8 mouse cellular contexts compared by ENCODE assay signal in genomic region chr5:118090837-118091236, GRCm38 (mm10).
DNase-seq lines count a peak whose midpoint lies in the region; ATAC-seq and TF ChIP-seq lines count a peak whose summit lies in the region.

No protein-coding gene starts in this region.

- H3K27me3 ChIP-seq in heart, postnatal 0 days (ENCODE audit: control insufficient read depth, insufficient read depth, low read length) = no peaks in the 10 kb centered on the region
- no peaks in the 10 kb centered on the region for H3K27me3 ChIP-seq in liver, embryonic 13.5 days
- H3K27me3 ChIP-seq in heart, embryonic 11.5 days (ENCODE audit: control insufficient read depth, insufficient read depth, low read length) = no peaks in the 10 kb centered on the region
- H3K27me3 ChIP-seq in heart, embryonic 10.5 days (ENCODE audit: insufficient read depth, poor library complexity, severe bottlenecking) = no peaks in the 10 kb centered on the region

- H3K27ac ChIP-seq in heart, postnatal 0 days (ENCODE audit: low read depth) = no peak overlapping the region
- no peak overlapping the region for H3K27ac ChIP-seq in liver, embryonic 13.5 days
- H3K27ac ChIP-seq in heart, embryonic 11.5 days (ENCODE audit: low read depth, low read length) = no peak overlapping the region
- no peak overlapping the region for H3K27ac ChIP-seq in heart, embryonic 10.5 days

- ATAC-seq in heart, postnatal 0 days (ENCODE audit: insufficient read depth, low read depth) = no peak
- ATAC-seq in liver, embryonic 13.5 days (ENCODE audit: low read depth) = no peak
- no peak for ATAC-seq in heart, embryonic 11.5 days (replicated peaks; ENCODE audit: insufficient number of reproducible peaks, low FRiP score, low TSS enrichment)

- H3K4me3 ChIP-seq in heart, postnatal 0 days (ENCODE audit: low read depth, low read length) = no peak overlapping the region
- H3K4me3 ChIP-seq in liver, embryonic 13.5 days (replicated peaks) = no peak overlapping the region
- no peak overlapping the region for H3K4me3 ChIP-seq in heart, embryonic 11.5 days (ENCODE audit: low read depth, low read length)
- no peak overlapping the region for H3K4me3 ChIP-seq in heart, embryonic 10.5 days

- no peak overlapping the region for H3K9ac ChIP-seq in heart, postnatal 0 days (replicated peaks; ENCODE audit: low read depth, low read length)
- no peak overlapping the region for H3K9ac ChIP-seq in liver, embryonic 13.5 days
- no peak overlapping the region for H3K9ac ChIP-seq in heart, embryonic 11.5 days (ENCODE audit: low read depth, low read length)

- peaks cover 16% of the 10 kb centered on the region; the same call in 1 of the 2 replicates for H3K4me1 ChIP-seq in heart, postnatal 0 days (ENCODE audit: control insufficient read depth, insufficient read depth)
- H3K4me1 ChIP-seq in liver, embryonic 13.5 days (replicated peaks) = no peaks in the 10 kb centered on the region
- peaks cover 18% of the 10 kb centered on the region for H3K4me1 ChIP-seq in heart, embryonic 11.5 days (ENCODE audit: control insufficient read depth, insufficient read depth, low read length)
- H3K4me1 ChIP-seq in heart, embryonic 10.5 days = peaks cover 40% of the 10 kb centered on the region

- H3K9me3 ChIP-seq in heart, postnatal 0 days (replicated peaks; ENCODE audit: control insufficient read depth, low read length) = no peaks in the 10 kb centered on the region
- no peaks in the 10 kb centered on the region for H3K9me3 ChIP-seq in liver, embryonic 13.5 days (replicated peaks)
- H3K9me3 ChIP-seq in heart, embryonic 11.5 days (replicated peaks; ENCODE audit: control insufficient read depth, low read length) = 0 out of 2 replicates have a peak, but pooled peaks cover 3% of the 10 kb centered on the region
- no peaks in the 10 kb centered on the region for H3K9me3 ChIP-seq in heart, embryonic 10.5 days

- peaks cover 58% of the 10 kb centered on the region for H3K36me3 ChIP-seq in heart, postnatal 0 days (replicated peaks; ENCODE audit: control insufficient read depth, insufficient read depth, low read length)
- H3K36me3 ChIP-seq in liver, embryonic 13.5 days = peaks cover 67% of the 10 kb centered on the region
- peaks cover 29% of the 10 kb centered on the region for H3K36me3 ChIP-seq in heart, embryonic 11.5 days (ENCODE audit: control insufficient read depth, insufficient read depth, low read length)
- H3K36me3 ChIP-seq in heart, embryonic 10.5 days = peaks cover 60% of the 10 kb centered on the region

- no peak overlapping the region for H3K4me2 ChIP-seq in heart, postnatal 0 days (ENCODE audit: low read depth, low read length)
- no peak overlapping the region for H3K4me2 ChIP-seq in liver, embryonic 13.5 days
- H3K4me2 ChIP-seq in heart, embryonic 11.5 days = no peak overlapping the region

- TF ChIP-seq EP300 in heart, postnatal 0 days (IDR thresholded peaks at IDR 0.05; ENCODE audit: low read depth) = no peak

- 96% methylated on average over 2 of the region's 2 CpGs for WGBS in heart, postnatal 0 days
- 69% methylated on average over 2 of the region's 2 CpGs for WGBS in liver, embryonic 13.5 days (ENCODE audit: insufficient replicate concordance)
- WGBS in heart, embryonic 11.5 days (ENCODE audit: insufficient replicate concordance) = 86% methylated on average over 2 of the region's 2 CpGs
- 96% methylated on average over 2 of the region's 2 CpGs for WGBS in heart, embryonic 10.5 days

- TF ChIP-seq CTCF in heart, postnatal 0 days (IDR thresholded peaks at IDR 0.05; ENCODE audit: low read depth) = peak; percentile 39

- DNase-seq in heart, postnatal 0 days (ENCODE audit: low spot score) = no peak
- no peak for DNase-seq in heart, adult 11 months
- DNase-seq in 416B (ENCODE audit: low read depth) (peak; percentile 36), R1 (ENCODE audit: low read depth, low spot score) (peak; percentile 76)
- peak; percentile 22 for DNase-seq in liver, embryonic 13.5 days
- DNase-seq in Muller cell, postnatal 12 days (ENCODE audit: inconsistent ontology term) = no peak
- no peak for DNase-seq in heart, embryonic 10.5 days (ENCODE audit: low spot score)

Comparison
In these comparisons a context has a peak if more than half of its experiments do, and no peak if none do; other contexts are left out.
1. DNase-seq: peak in 416B (single experiment), R1 (single experiment) and liver, embryonic 13.5 days (single experiment); none in heart, postnatal 0 days (single experiment), heart, adult 11 months (single experiment), Muller cell, postnatal 12 days (single experiment) and heart, embryonic 10.5 days (single experiment).